Mouse (Mus musculus) lung, postnatal 0 days (tissue): ENCODE data around the gene Gm49358. TPM values are rescaled to one million over a fixed set of nuclear protein-coding genes. Genes with fewer than 3 reads are reported as not detected.

Source experiments
- ATAC-seq: fragments of 200-750 bp; cut with Nextera tagmentation; 2 replicates; pipeline ENCODE4 v1.8.0; 2017; ENCODE audit warnings: moderate library complexity
- DNase-seq: peaks from one replicate; pipeline ENCODE4 v3.0.0-alpha.2; 2016; ENCODE audit warnings: low spot score
- H3K27ac ChIP-seq: fragments of 300-500 bp; sonication (generic); 2 replicates; pipeline ENCODE4 v1.5.1; 2014; ENCODE audit warnings: antibody characterized with exemption, mild to moderate bottlenecking, low read length, mixed read lengths
- H3K27me3 ChIP-seq: fragments of 300-500 bp; sonication (generic); replicated peaks from 2 replicates; pipeline ENCODE4 v1.6.1; 2014; ENCODE audit warnings: low read length, mixed read lengths; ENCODE audit not compliant: insufficient read depth
- H3K36me3 ChIP-seq: fragments of 300-500 bp; sonication (generic); 2 replicates; pipeline ENCODE4 v1.6.1; 2014; ENCODE audit warnings: low read length, mixed read lengths; ENCODE audit not compliant: insufficient read depth
- H3K4me1 ChIP-seq: fragments of 300-500 bp; sonication (generic); 2 replicates; pipeline ENCODE4 v1.6.1; 2014; ENCODE audit warnings: antibody characterized with exemption, low read depth, low read length, mixed read lengths; ENCODE audit not compliant: insufficient read depth
- H3K4me2 ChIP-seq: fragments of 300-500 bp; sonication (generic); replicated peaks from 2 replicates; pipeline ENCODE4 v1.6.1; 2014; ENCODE audit warnings: low read depth, mild to moderate bottlenecking, low read length, moderate library complexity, mixed read lengths
- H3K4me3 ChIP-seq: fragments of 300-500 bp; sonication (generic); 2 replicates; pipeline ENCODE4 v1.5.1; 2014; ENCODE audit warnings: low read depth, low read length
- H3K9ac ChIP-seq: fragments of 300-500 bp; sonication (generic); replicated peaks from 2 replicates; pipeline ENCODE4 v1.6.1; 2014; ENCODE audit warnings: low read depth, mild to moderate bottlenecking
- H3K9me3 ChIP-seq: fragments of 300-500 bp; sonication (generic); 2 replicates; pipeline ENCODE4 v1.6.1; 2016; ENCODE audit warnings: low read length, mixed read lengths
- CTCF ChIP-seq: IDR thresholded peaks from 2 replicates; pipeline ENCODE4 v1.5.1; 2016; ENCODE audit warnings: antibody characterized with exemption, mild to moderate bottlenecking
- EP300 ChIP-seq: IDR thresholded peaks from 2 replicates; pipeline ENCODE4 v1.6.1; 2016; ENCODE audit warnings: antibody characterized with exemption, mild to moderate bottlenecking, control low read depth
- WGBS: fragments of 180-500 bp; shearing (Covaris S2); extraction: QIAGEN DNeasy Blood & Tissue Kit; methylation state at CpG from one replicate; pipeline ENCODE4 v1.1.7; 2014; 5-methylcytosine and 5-hydroxymethylcytosine counted together
- polyA plus RNA-seq: library from polyadenylated mRNA; unstranded; fragments of >200 nt; fragmentation: Nextera tagmentation; extraction: Ambion mirVana; gene quantifications from 2 replicates; pipeline ENCODE4 v1.2.1, GENCODE M21; 2015

The Gm49358 gene
- polyA plus RNA-seq, 1 experiment from 2014 or later = not detected

DNA sequence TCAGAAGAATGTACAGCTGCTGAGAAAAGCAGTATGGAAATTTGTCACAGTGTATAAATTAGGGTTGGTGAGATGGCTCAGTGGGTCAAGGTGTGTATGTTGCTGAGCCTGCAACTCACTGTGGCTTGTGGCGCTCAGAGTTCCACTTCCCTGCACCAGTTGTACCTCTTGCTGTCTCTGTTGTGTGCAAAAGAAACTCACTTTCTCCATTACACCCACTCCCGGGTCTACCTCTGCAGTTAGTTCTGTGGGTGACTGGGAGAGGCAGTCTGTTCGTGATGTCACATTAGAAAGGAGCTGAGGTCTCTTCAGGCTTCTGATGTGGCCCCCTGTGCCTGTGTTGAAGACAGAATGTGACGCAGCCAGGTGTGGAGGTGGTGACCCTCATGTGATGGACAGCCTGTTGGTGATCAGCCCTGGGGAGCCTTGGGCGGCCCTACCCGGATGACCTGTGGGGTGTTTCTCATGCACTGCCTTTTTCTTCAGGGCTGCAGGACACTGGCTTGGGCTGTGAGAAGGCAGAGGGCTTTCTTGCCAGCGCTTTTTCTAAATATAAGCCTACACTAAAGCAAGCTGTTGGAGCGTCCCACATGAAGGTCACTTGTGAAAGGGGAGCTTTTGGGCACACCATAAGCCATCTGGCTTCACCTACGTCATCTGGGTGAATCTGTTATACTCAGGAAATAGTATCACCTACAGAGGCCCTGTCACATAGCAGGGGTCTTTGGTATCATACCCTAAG is 31.2 kb downstream of the Gm49358 start:
- WGBS = 85% methylated on average over 9 of the region's 9 CpGs
- Histone ChIP-seq H3K4me1 (peaks cover 7% of the 10 kb centered on the region; the same call in 1 of the 2 replicates), H3K27me3 (no peaks in the 10 kb centered on the region), H3K36me3 (no peaks in the 10 kb centered on the region), H3K4me2 (no peak overlapping the region), H3K27ac (no peak overlapping the region), H3K9ac (no peak overlapping the region), H3K9me3 (no peaks in the 10 kb centered on the region), H3K4me3 (no peak overlapping the region)
- ATAC-seq = no peak
- DNase-seq = no peak
- no peak for TF ChIP-seq CTCF
- no peak for TF ChIP-seq EP300

DNA sequence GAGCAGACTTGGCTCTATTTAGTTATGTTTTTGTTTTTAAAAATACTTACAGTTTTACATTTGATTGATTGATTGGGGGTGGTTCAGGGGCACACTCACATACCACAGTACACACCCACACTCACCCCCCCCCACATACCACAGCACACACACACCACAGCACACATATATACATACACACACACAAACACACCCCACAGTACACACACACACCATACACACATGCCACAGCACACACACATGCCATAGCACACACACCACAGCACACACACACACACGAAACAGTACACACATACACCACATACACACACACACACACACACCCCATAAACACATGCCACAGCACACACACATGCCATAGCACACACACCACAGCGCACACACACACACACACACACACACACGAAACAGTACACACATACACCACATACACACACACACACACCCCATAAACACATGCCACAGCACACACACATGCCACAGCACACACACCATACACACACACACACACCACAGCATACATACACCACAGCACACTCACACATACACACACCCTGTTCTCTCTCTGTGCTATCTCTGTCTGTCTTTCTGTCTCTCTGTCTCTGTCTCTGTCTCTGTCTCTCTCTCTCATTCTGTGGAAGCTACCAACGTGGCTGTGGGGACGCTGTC is 32.4 kb downstream of the Gm49358 start:
- H3K27me3 ChIP-seq = no peaks in the 10 kb centered on the region
- H3K9me3 ChIP-seq = no peaks in the 10 kb centered on the region
- H3K27ac ChIP-seq = no peak overlapping the region
- no peak overlapping the region for H3K9ac ChIP-seq
- DNase-seq = no peak
- no peak for TF ChIP-seq CTCF
- TF ChIP-seq EP300 = no peak
- H3K4me3 ChIP-seq = no peak overlapping the region
- ATAC-seq = no peak
- 97% methylated on average over 5 of the region's 5 CpGs for WGBS
- H3K4me2 ChIP-seq = no peak overlapping the region
- peaks cover 7% of the 10 kb centered on the region; the same call in 1 of the 2 replicates for H3K4me1 ChIP-seq
- no peaks in the 10 kb centered on the region for H3K36me3 ChIP-seq

DNA sequence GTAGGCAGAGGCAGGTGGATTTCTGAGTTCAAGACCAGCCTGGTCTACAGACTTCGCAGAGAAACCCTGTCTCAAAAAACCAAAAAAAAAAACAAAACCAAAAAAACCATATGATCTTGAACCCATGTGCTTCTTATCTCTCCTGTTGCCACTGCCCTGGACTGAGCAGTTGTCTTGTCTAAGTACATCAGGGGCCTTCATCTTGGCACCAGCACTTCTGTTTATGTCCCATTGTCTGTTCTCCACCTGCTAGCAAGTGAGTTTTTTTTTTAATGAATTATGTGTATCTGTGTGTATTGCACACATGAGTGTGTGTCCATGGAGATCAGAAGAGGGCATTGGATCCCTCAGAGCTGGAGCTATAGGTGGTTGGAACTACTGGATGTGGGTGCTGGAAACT is 43.6 kb downstream of the Gm49358 start:
- Histone ChIP-seq H3K9me3 (no peaks in the 10 kb centered on the region), H3K27me3 (no peaks in the 10 kb centered on the region), H3K36me3 (no peaks in the 10 kb centered on the region), H3K9ac (no peak overlapping the region), H3K27ac (no peak overlapping the region), H3K4me3 (no peak overlapping the region), H3K4me2 (no peak overlapping the region), H3K4me1 (no peaks in the 10 kb centered on the region)
- no peak for ATAC-seq
- DNase-seq = no peak
- 100% methylated on average over 1 of the region's 1 CpGs for WGBS
- TF ChIP-seq CTCF (no peak), EP300 (no peak)

DNA sequence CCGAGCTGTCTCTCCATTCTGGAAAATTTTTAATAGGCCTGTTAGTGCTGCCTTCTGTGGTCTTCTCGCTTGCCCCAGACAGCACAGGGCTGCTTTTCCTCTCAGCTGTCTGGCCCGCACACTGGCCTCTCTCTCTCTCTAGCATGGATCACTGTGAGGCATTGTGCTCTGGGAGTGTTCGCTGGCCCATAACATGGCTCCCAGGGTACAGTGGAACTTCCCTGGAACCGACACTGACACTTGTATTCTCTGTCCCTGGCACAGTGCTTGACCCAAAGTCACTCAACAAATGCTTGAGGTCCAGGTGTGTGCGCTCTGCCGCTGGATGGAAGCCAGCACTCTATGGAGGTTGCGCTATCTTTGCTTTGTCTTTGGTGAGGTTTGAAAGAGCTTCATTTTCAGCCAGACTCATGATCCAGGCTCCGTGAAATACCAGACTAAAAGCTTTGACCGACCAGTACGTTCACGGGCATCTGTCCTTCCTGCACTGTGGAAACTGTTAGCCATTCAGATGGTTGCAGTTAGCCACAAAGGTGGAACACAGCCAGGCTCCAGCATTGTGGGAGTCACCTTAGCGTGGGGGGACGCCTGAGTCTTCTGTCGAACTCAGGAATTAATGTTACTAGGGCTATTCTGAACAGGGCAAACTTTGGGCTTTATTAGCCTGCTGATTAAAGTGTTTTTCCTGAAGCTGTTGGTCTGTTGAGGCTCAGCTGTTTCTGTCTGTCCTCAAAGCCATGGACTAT is 44.4 kb downstream of the Gm49358 start:
- Histone ChIP-seq H3K4me2 (no peak overlapping the region), H3K9me3 (no peaks in the 10 kb centered on the region), H3K4me3 (no peak overlapping the region), H3K36me3 (no peaks in the 10 kb centered on the region), H3K4me1 (no peaks in the 10 kb centered on the region), H3K9ac (no peak overlapping the region), H3K27me3 (no peaks in the 10 kb centered on the region), H3K27ac (no peak overlapping the region)
- 70% methylated on average over 15 of the region's 15 CpGs for WGBS
- DNase-seq = no peak
- TF ChIP-seq EP300 (no peak), CTCF (no peak)
- ATAC-seq = no peak

DNA sequence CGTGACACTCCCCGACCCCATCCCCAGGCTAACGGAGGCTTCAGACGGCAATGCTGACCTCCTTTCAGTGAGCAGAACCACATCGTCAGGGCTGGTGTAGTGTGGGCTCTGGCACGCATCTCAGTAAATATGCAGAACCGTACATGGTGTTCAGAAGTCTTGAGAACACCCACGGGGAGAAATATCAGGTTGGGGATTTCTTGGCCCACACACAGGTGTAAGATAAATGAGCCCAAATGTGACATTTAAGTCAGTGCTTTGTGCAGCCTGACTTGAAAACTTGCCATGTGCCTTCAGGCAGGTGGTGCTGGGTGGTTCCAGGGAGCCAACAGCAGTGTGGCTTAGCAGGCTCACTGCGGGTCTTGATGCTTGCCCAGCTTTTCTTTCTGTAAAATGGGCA is 46.2 kb downstream of the Gm49358 start:
- 89% methylated on average over 9 of the region's 9 CpGs for WGBS
- Histone ChIP-seq H3K9me3 (no peaks in the 10 kb centered on the region), H3K4me3 (no peak overlapping the region), H3K9ac (no peak overlapping the region), H3K27ac (no peak overlapping the region), H3K4me2 (no peak overlapping the region), H3K27me3 (no peaks in the 10 kb centered on the region), H3K36me3 (no peaks in the 10 kb centered on the region), H3K4me1 (no peaks in the 10 kb centered on the region)
- no peak for ATAC-seq
- TF ChIP-seq EP300 = no peak
- no peak for TF ChIP-seq CTCF
- no peak for DNase-seq

DNA sequence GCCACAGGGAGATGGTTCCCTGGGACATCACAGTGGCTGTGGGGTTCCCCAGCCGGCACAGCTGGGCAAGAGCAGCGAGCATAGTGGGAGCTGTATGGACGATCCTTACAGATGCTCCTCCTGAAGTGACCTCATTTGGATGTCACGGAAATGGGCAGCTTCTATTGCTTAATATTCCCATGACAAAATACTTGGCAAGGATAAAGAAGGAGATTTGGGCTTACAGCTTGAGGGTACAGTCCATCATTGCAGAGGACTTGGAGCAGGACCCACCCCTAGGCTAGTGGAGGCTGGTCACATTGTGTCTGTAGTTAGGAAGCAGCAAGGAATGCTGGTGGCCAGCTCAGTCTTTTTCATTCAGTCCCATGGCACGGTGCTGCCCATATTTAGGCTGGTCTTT is 46.8 kb downstream of the Gm49358 start:
- no peak for TF ChIP-seq EP300
- TF ChIP-seq CTCF = no peak
- H3K27ac ChIP-seq = no peak overlapping the region
- WGBS = 80% methylated on average over 5 of the region's 5 CpGs
- DNase-seq (no peak), ATAC-seq (no peak)
- H3K9me3 ChIP-seq = no peaks in the 10 kb centered on the region
- H3K36me3 ChIP-seq = no peaks in the 10 kb centered on the region
- H3K9ac ChIP-seq = no peak overlapping the region
- no peaks in the 10 kb centered on the region for H3K27me3 ChIP-seq
- no peak overlapping the region for H3K4me3 ChIP-seq
- no peak overlapping the region for H3K4me2 ChIP-seq
- no peaks in the 10 kb centered on the region for H3K4me1 ChIP-seq
